Mouse (Mus musculus) embryonic facial prominence, embryonic 15.5 days (tissue): Measurements from ENCODE around the gene Slc4a8. TPM values are rescaled to one million over a fixed set of nuclear protein-coding genes. Genes with fewer than 3 reads are reported as not detected.

ENCODE experiments used
- ATAC-seq: fragments of 200-750 bp; cut with Nextera tagmentation; 2 replicates; pipeline ENCODE4 v1.8.0; 2017; ENCODE audit warnings: low read depth, moderate TSS enrichment; ENCODE audit not compliant: insufficient number of reproducible peaks, low FRiP score, low TSS enrichment
- H3K27ac ChIP-seq: fragments of 300-500 bp; sonication (generic); replicated peaks from 2 replicates; pipeline ENCODE4 v1.5.1; 2015; ENCODE audit warnings: mild to moderate bottlenecking, inconsistent platforms
- H3K27me3 ChIP-seq: fragments of 300-500 bp; sonication (generic); 2 replicates; pipeline ENCODE4 v1.6.1; 2015; ENCODE audit warnings: inconsistent platforms
- H3K36me3 ChIP-seq: fragments of 300-500 bp; sonication (generic); 2 replicates; pipeline ENCODE4 v1.6.1; 2015; ENCODE audit warnings: mild to moderate bottlenecking, inconsistent platforms
- H3K4me1 ChIP-seq: fragments of 300-500 bp; sonication (generic); 2 replicates; pipeline ENCODE4 v1.6.1; 2015; ENCODE audit warnings: inconsistent platforms
- H3K4me2 ChIP-seq: fragments of 300-500 bp; sonication (generic); replicated peaks from 2 replicates; pipeline ENCODE4 v1.6.1; 2015; ENCODE audit warnings: mild to moderate bottlenecking, inconsistent platforms
- H3K4me3 ChIP-seq: fragments of 300-500 bp; sonication (generic); replicated peaks from 2 replicates; pipeline ENCODE4 v1.5.1; 2015; ENCODE audit warnings: mild to moderate bottlenecking, inconsistent platforms
- H3K9ac ChIP-seq: fragments of 300-500 bp; sonication (generic); 2 replicates; pipeline ENCODE4 v1.6.1; 2015; ENCODE audit warnings: inconsistent platforms
- H3K9me3 ChIP-seq: fragments of 300-500 bp; sonication (generic); replicated peaks from 2 replicates; pipeline ENCODE4 v1.6.1; 2016; ENCODE audit warnings: inconsistent platforms
- WGBS: fragments of 180-500 bp; shearing (Covaris S2); methylation state at CpG from one replicate; pipeline ENCODE4 v1.1.7; 2015; 5-methylcytosine and 5-hydroxymethylcytosine counted together
- polyA plus RNA-seq: library from polyadenylated mRNA; unstranded; fragments of >200 nt; fragmentation: Nextera tagmentation; extraction: Ambion mirVana; gene quantifications from 2 replicates; pipeline ENCODE4 v1.2.1, GENCODE M21; 2015

Gene Slc4a8
- polyA plus RNA-seq, 1 experiment from 2014 or later: 4.8 TPM

DNA sequence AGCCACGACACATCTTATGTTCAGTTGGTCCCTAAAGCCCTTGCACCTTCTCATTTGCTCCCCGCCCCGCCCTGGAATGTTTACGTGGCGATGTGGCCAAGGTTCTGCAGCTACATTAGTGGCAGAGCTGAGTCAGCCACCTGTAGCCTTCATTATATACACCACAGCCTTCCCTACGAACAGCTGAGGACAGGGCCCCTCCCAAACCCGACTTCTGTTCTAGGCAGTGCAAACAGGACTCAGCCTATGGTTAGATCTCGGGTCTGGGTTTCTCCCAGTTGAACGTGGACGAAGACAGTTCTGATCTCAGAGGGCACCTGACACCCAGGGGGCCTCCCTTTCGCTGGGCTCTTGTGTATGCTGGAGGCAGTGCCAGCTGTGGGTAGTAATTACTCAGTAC, 33.7 kb upstream of the Slc4a8 start:
- 72% methylated on average over 11 of the region's 11 CpGs for WGBS
- no peak overlapping the region for H3K9ac ChIP-seq
- no peaks in the 10 kb centered on the region for H3K36me3 ChIP-seq
- no peak overlapping the region for H3K4me3 ChIP-seq
- H3K4me2 ChIP-seq: no peak overlapping the region
- H3K9me3 ChIP-seq: no peaks in the 10 kb centered on the region
- ATAC-seq: no peak
- H3K27ac ChIP-seq: no peak overlapping the region
- H3K4me1 ChIP-seq: peaks cover 14% of the 10 kb centered on the region
- peaks cover 38% of the 10 kb centered on the region for H3K27me3 ChIP-seq

- H3K4me1 ChIP-seq: peaks cover 14% of the 10 kb centered on the region
- H3K9ac ChIP-seq: no peak overlapping the region
- H3K9me3 ChIP-seq: no peaks in the 10 kb centered on the region
- ATAC-seq: no peak
- peak overlapping the region; percentile 39 for H3K4me3 ChIP-seq
- H3K27ac ChIP-seq: no peak overlapping the region
- 23% methylated on average over 9 of the region's 9 CpGs for WGBS
- H3K4me2 ChIP-seq: peak overlapping the region; percentile 58
- no peaks in the 10 kb centered on the region for H3K36me3 ChIP-seq
- H3K27me3 ChIP-seq: peaks cover 38% of the 10 kb centered on the region
Observed at GRCm38 (mm10) chr15:100728586-100728985, 33.0 kb upstream of the Slc4a8 start.

DNA sequence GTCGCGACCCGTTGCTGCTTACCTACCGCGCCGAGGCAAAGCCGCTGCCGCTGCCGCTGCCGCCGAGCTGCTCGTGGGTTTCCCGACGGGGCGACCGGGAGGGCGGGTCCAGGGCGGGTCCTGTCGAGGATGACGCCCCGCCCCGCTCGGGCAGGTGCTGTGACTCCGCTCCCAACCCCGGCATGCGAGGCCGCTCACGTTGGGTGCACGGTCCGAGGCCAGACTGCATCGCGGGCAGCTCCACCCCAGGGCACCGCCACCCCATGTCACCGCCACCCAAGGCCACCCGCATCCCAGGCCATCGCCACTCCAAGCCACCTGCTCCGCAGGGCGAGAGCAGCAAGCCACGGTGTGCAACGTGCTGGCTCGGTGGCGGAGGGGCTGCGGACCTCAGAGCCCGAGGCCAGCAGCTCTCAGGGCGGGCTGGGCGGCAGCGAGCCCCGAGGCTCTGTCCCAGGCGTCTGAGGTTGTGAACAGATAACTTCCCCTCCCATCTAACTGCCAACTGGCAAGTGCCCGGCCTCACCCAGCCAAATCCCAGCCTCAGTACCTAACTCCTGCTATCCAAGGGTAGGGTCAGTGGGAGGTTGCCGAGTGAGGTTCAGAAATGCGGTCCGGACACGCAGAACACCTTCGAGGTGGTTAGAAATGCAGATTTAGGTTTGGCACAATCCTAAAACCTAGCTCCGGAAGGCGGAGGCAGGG, 32.1 kb upstream of the Slc4a8 start, which contains the start of gene Galnt6:
Gene Galnt6, minus strand, starts transcription at position 96 of the 705 bp plus-strand sequence.
- Histone ChIP-seq H3K27me3 (peaks cover 38% of the 10 kb centered on the region), H3K4me3 (peak within 1 kb of the TSS; percentile 39), H3K4me1 (peaks cover 14% of the 10 kb centered on the region), H3K4me2 (peak within 1 kb of the TSS; percentile 58), H3K27ac (no peak within 1 kb of the TSS), H3K9ac (no peak within 1 kb of the TSS), H3K36me3 (no peaks in the 10 kb centered on the region), H3K9me3 (no peaks in the 10 kb centered on the region)
- ATAC-seq: no peak
- WGBS: 4% methylated on average over 55 of the region's 57 CpGs

DNA sequence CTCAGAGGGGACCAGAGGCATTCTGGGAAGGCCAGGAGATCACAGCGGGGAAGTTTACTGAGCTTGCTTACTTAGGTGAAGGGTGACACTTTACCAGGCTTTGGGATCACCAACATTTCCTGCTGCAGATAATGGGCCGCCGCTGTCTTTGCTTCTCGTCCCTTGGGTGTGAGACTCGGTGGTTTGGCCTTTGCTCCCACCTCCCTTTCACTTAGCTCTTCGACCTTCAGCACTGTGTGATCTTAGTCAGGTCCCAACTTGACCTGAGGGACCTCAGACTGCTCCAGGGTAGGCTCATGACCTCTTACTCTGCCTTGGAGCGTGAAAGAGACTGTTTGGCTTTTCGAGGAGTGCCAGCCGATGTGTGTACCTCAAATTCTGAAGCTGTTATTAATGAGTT, 30.5 kb upstream of the Slc4a8 start:
- peaks cover 38% of the 10 kb centered on the region for H3K27me3 ChIP-seq

GRCm38 (mm10) chr15:100732580-100732979, 29.0 kb upstream of the Slc4a8 start:
- Histone ChIP-seq H3K36me3 (no peaks in the 10 kb centered on the region), H3K27me3 (peaks cover 35% of the 10 kb centered on the region), H3K4me3 (no peak overlapping the region), H3K4me1 (peaks cover 14% of the 10 kb centered on the region), H3K4me2 (no peak overlapping the region), H3K9ac (no peak overlapping the region), H3K9me3 (no peaks in the 10 kb centered on the region), H3K27ac (no peak overlapping the region)
- 18% methylated on average over 5 of the region's 5 CpGs for WGBS
- no peak for ATAC-seq

More for the DNA sequence above, 30.5 kb upstream of the Slc4a8 start:
- H3K4me3 ChIP-seq: no peak overlapping the region
- no peaks in the 10 kb centered on the region for H3K9me3 ChIP-seq
- no peaks in the 10 kb centered on the region for H3K36me3 ChIP-seq
- no peak overlapping the region for H3K4me2 ChIP-seq
- 43% methylated on average over 9 of the region's 9 CpGs for WGBS
- no peak for ATAC-seq
- no peak overlapping the region for H3K9ac ChIP-seq
- H3K4me1 ChIP-seq: peaks cover 14% of the 10 kb centered on the region
- no peak overlapping the region for H3K27ac ChIP-seq

GRCm38 (mm10) chr15:100735095-100735952, 26.2 kb upstream of the Slc4a8 start:
- Histone ChIP-seq H3K9me3 (no peaks in the 10 kb centered on the region), H3K4me2 (no peak overlapping the region), H3K9ac (no peak overlapping the region), H3K4me3 (no peak overlapping the region), H3K27ac (no peak overlapping the region), H3K27me3 (peaks cover 8% of the 10 kb centered on the region; the same call in 1 of the 2 replicates), H3K4me1 (0 out of 2 replicates have a peak, but pooled peaks cover 3% of the 10 kb centered on the region), H3K36me3 (no peaks in the 10 kb centered on the region)
- no peak for ATAC-seq
- WGBS: 88% methylated on average over 14 of the region's 15 CpGs

GRCm38 (mm10) chr15:100735953-100736300, 25.6 kb upstream of the Slc4a8 start:
- no peak overlapping the region for H3K4me3 ChIP-seq
- H3K36me3 ChIP-seq: no peaks in the 10 kb centered on the region
- ATAC-seq: no peak
- H3K9ac ChIP-seq: no peak overlapping the region
- H3K27ac ChIP-seq: no peak overlapping the region
- 0 out of 2 replicates have a peak, but pooled peaks cover 3% of the 10 kb centered on the region for H3K4me1 ChIP-seq
- H3K27me3 ChIP-seq: peaks cover 3% of the 10 kb centered on the region; the same call in 1 of the 2 replicates
- 83% methylated on average over 9 of the region's 9 CpGs for WGBS
- H3K9me3 ChIP-seq: no peaks in the 10 kb centered on the region
- no peak overlapping the region for H3K4me2 ChIP-seq

GRCm38 (mm10) chr15:100737667-100738066, 23.9 kb upstream of the Slc4a8 start:
- Histone ChIP-seq H3K4me3 (no peak overlapping the region), H3K27ac (no peak overlapping the region), H3K36me3 (no peaks in the 10 kb centered on the region), H3K4me2 (no peak overlapping the region), H3K27me3 (no peaks in the 10 kb centered on the region), H3K9me3 (no peaks in the 10 kb centered on the region), H3K9ac (no peak overlapping the region), H3K4me1 (0 out of 2 replicates have a peak, but pooled peaks cover under 1% of the 10 kb centered on the region)
- no peak for ATAC-seq
- 90% methylated on average over 3 of the region's 3 CpGs for WGBS

GRCm38 (mm10) chr15:100738351-100738781, 23.2 kb upstream of the Slc4a8 start:
- peak; percentile 51; the same call in 1 of the 2 replicates for ATAC-seq
- H3K9me3 ChIP-seq: no peaks in the 10 kb centered on the region
- 78% methylated on average over 7 of the region's 7 CpGs for WGBS

DNA sequence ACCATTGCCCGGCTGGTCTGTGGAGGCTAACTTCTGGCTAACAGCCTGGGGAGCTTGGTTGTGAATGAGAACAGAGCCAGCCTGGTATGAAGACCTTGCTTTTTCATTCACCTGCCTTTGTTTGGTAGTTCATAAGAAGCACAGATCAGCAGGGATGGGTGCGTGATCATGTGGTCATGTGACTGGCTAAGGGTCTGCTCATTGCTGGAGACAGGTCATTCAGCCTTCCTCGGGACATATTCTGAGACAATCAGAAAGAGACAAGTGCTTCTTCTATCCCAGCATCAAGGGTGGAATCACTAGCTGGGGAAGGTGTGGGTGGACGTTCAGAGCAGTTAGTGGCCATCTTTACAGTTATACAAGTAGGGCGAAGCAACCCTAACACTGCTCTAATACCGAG, 22.1 kb upstream of the Slc4a8 start:
- no peak for ATAC-seq
- Histone ChIP-seq H3K36me3 (no peaks in the 10 kb centered on the region), H3K4me2 (no peak overlapping the region), H3K4me3 (no peak overlapping the region), H3K27ac (no peak overlapping the region), H3K27me3 (no peaks in the 10 kb centered on the region), H3K9ac (no peak overlapping the region), H3K4me1 (no peaks in the 10 kb centered on the region), H3K9me3 (no peaks in the 10 kb centered on the region)
- 87% methylated on average over 6 of the region's 6 CpGs for WGBS

More at GRCm38 (mm10) chr15:100738351-100738781, 23.2 kb upstream of the Slc4a8 start:
- Histone ChIP-seq H3K4me1 (no peaks in the 10 kb centered on the region), H3K27me3 (no peaks in the 10 kb centered on the region), H3K36me3 (no peaks in the 10 kb centered on the region), H3K9ac (no peak overlapping the region), H3K4me2 (no peak overlapping the region), H3K27ac (no peak overlapping the region), H3K4me3 (no peak overlapping the region)

DNA sequence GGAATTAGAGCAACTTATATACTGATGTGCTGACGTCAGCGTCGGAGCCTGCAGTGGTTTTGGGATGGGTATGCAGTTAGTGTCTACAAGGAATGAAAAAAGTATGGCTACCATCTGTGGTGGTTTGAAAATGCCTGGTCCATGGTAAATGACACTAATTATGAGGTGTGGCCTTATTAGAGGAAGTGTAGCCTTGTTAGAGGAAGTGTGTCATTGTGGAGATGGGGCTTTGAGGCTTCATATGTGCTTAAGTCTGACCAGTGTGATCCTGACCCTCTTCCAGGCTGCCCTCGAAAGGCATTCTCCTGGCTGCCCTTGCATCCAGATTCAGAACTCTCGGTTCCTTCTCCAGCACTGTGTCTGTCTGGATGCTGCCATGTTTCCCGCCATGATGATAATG, 18.3 kb upstream of the Slc4a8 start:
- no peak overlapping the region for H3K9ac ChIP-seq
- no peak overlapping the region for H3K4me3 ChIP-seq
- H3K27me3 ChIP-seq: no peaks in the 10 kb centered on the region
- no peak overlapping the region for H3K4me2 ChIP-seq
- H3K36me3 ChIP-seq: no peaks in the 10 kb centered on the region
- peaks cover 7% of the 10 kb centered on the region; the same call in 1 of the 2 replicates for H3K4me1 ChIP-seq
- 90% methylated on average over 6 of the region's 6 CpGs for WGBS
- no peak overlapping the region for H3K27ac ChIP-seq
- H3K9me3 ChIP-seq: no peaks in the 10 kb centered on the region
- no peak for ATAC-seq
